Mouse (Mus musculus) layer of hippocampus, postnatal 10 days (tissue): ENCODE data around the gene Gm49711. TPM values are rescaled to one million over a fixed set of nuclear protein-coding genes. Genes with fewer than 3 reads are reported as not detected.
A peak's percentile ranks its signal among the peaks of the same experiment; 100 is the strongest.

ENCODE experiments used
- DNase-seq, 2 experiments: peaks; one replicate each; pipeline ENCODE4 v3.0.0; 2021; ENCODE audit warnings: low spot score in 2 of 2
- total RNA-seq, 2 experiments: library from RNA; stranded (reverse); gene quantifications; 2 replicates each; pipeline ENCODE4 v1.2.3; 2021

Gene Gm49711
- total RNA-seq, 2 experiments from 2014 or later = 0.31 TPM; not detected in 1

- no peak for DNase-seq
These were observed 59.5 kb downstream of the Gm49711 start for GRCm38 (mm10) chr16:92117337-92118209.

GRCm38 (mm10) chr16:92119013-92119515, 60.9 kb downstream of the Gm49711 start:
- DNase-seq = no peak

GRCm38 (mm10) chr16:92120899-92121531, 62.9 kb downstream of the Gm49711 start:
- no peak for DNase-seq

GRCm38 (mm10) chr16:92127226-92127625, 69.1 kb downstream of the Gm49711 start:
- DNase-seq = no peak

- no peak for DNase-seq
These were observed 69.5 kb downstream of the Gm49711 start for GRCm38 (mm10) chr16:92127666-92128065.

GRCm38 (mm10) chr16:92129843-92130242, 71.7 kb downstream of the Gm49711 start:
- DNase-seq = no peak

GRCm38 (mm10) chr16:92132511-92132910, 74.4 kb downstream of the Gm49711 start:
- DNase-seq = no peak

GRCm38 (mm10) chr16:92134148-92134764, 76.1 kb downstream of the Gm49711 start:
- DNase-seq = no peak

GRCm38 (mm10) chr16:92136275-92136674, 78.2 kb downstream of the Gm49711 start:
- no peak for DNase-seq

- DNase-seq = no peak
These were observed 81.5 kb downstream of the Gm49711 start for GRCm38 (mm10) chr16:92139386-92140261.

- DNase-seq = no peak
These were observed 82.2 kb downstream of the Gm49711 start for GRCm38 (mm10) chr16:92140328-92140727.

- no peak for DNase-seq
These were observed 82.9 kb downstream of the Gm49711 start for GRCm38 (mm10) chr16:92141021-92141420.

GRCm38 (mm10) chr16:92142426-92143012, 84.4 kb downstream of the Gm49711 start:
- DNase-seq = no peak

GRCm38 (mm10) chr16:92147631-92148366, 89.7 kb downstream of the Gm49711 start:
- no peak for DNase-seq

GRCm38 (mm10) chr16:92148367-92148728, 90.2 kb downstream of the Gm49711 start:
- DNase-seq = no peak

- DNase-seq = no peak
These were observed 92.9 kb downstream of the Gm49711 start for GRCm38 (mm10) chr16:92150975-92151374.

GRCm38 (mm10) chr16:92158021-92158455, 99.9 kb downstream of the Gm49711 start:
- peak; percentile 37 to 49 for DNase-seq

GRCm38 (mm10) chr16:92158461-92159091, 100.5 kb downstream of the Gm49711 start:
- DNase-seq = peak; percentile 49 to 72

GRCm38 (mm10) chr16:92159114-92159513, 101.0 kb downstream of the Gm49711 start:
- no peak for DNase-seq
